Mouse (Mus musculus) forebrain, embryonic 10.5 days (tissue): ENCODE results near the gene Atraid. TPM values are rescaled to one million over a fixed set of nuclear protein-coding genes. Genes with fewer than 3 reads are reported as not detected.
"Not testable (repeated sequence)": the region's sequence is repeated elsewhere in the genome, so short reads cannot be mapped to it uniquely, and the experiment has no call there.

Experiments
- DNase-seq: peaks from one replicate; pipeline ENCODE4 v3.0.0-alpha.2; 2017; ENCODE audit warnings: low spot score; ENCODE audit errors: extremely low spot score
- H3K27ac ChIP-seq: fragments of 300-500 bp; sonication (generic); 2 replicates; pipeline ENCODE4 v1.5.1; 2016; ENCODE audit warnings: mild to moderate bottlenecking
- H3K27me3 ChIP-seq: fragments of 300-500 bp; sonication (generic); 2 replicates; pipeline ENCODE4 v1.6.1; 2016; ENCODE audit warnings: mild to moderate bottlenecking; ENCODE audit not compliant: poor library complexity, severe bottlenecking
- H3K36me3 ChIP-seq: fragments of 300-500 bp; sonication (generic); replicated peaks from 2 replicates; pipeline ENCODE4 v1.6.1; 2016; ENCODE audit warnings: mild to moderate bottlenecking, moderate library complexity
- H3K4me1 ChIP-seq: fragments of 300-500 bp; sonication (generic); 2 replicates; pipeline ENCODE4 v1.6.1; 2016
- H3K4me3 ChIP-seq: fragments of 300-500 bp; sonication (generic); 2 replicates; pipeline ENCODE4 v1.5.1; 2016; ENCODE audit warnings: mild to moderate bottlenecking, moderate library complexity
- H3K9me3 ChIP-seq: fragments of 300-500 bp; sonication (generic); 2 replicates; pipeline ENCODE4 v1.6.1; 2016; ENCODE audit warnings: mild to moderate bottlenecking, moderate library complexity
- WGBS: fragments of 180-500 bp; shearing (Covaris S2); methylation state at CpG from one replicate; pipeline ENCODE4 v1.1.7; 2016; 5-methylcytosine and 5-hydroxymethylcytosine counted together
- polyA plus RNA-seq: library from polyadenylated mRNA; unstranded; fragments of >200 nt; fragmentation: Nextera tagmentation; extraction: Ambion mirVana; gene quantifications from 2 replicates; pipeline ENCODE4 v1.2.1, GENCODE M21; 2016

The Atraid gene
- polyA plus RNA-seq, 1 experiment from 2014 or later = 71.5 TPM

- H3K27me3 ChIP-seq = no peaks in the 10 kb centered on the region
- H3K36me3 ChIP-seq = peaks cover 1% of the 10 kb centered on the region
- no peaks in the 10 kb centered on the region for H3K9me3 ChIP-seq
- no peaks in the 10 kb centered on the region for H3K4me1 ChIP-seq
- no peak overlapping the region for H3K4me3 ChIP-seq
- H3K27ac ChIP-seq = no peak overlapping the region
- no peak for DNase-seq
- 89% methylated on average over 8 of the region's 8 CpGs for WGBS
Measured at GRCm38 (mm10) chr5:31031508-31031907, 16.6 kb upstream of the Atraid start.

GRCm38 (mm10) chr5:31034669-31035068, 13.4 kb upstream of the Atraid start:
- DNase-seq = no peak
- H3K27me3 ChIP-seq = no peaks in the 10 kb centered on the region
- no peaks in the 10 kb centered on the region for H3K9me3 ChIP-seq
- 88% methylated on average over 6 of the region's 6 CpGs for WGBS
- H3K36me3 ChIP-seq = peaks cover 27% of the 10 kb centered on the region
- no peak overlapping the region for H3K4me3 ChIP-seq
- no peaks in the 10 kb centered on the region for H3K4me1 ChIP-seq
- H3K27ac ChIP-seq = no peak overlapping the region

GRCm38 (mm10) chr5:31036556-31036955, 11.6 kb upstream of the Atraid start:
- H3K27ac ChIP-seq, DNase-seq, H3K4me1 ChIP-seq, H3K27me3 ChIP-seq, H3K4me3 ChIP-seq, H3K9me3 ChIP-seq: not testable (repeated sequence)
- H3K36me3 ChIP-seq = peaks cover 43% of the 10 kb centered on the region
- WGBS = 89% methylated on average over 11 of the region's 11 CpGs

DNA sequence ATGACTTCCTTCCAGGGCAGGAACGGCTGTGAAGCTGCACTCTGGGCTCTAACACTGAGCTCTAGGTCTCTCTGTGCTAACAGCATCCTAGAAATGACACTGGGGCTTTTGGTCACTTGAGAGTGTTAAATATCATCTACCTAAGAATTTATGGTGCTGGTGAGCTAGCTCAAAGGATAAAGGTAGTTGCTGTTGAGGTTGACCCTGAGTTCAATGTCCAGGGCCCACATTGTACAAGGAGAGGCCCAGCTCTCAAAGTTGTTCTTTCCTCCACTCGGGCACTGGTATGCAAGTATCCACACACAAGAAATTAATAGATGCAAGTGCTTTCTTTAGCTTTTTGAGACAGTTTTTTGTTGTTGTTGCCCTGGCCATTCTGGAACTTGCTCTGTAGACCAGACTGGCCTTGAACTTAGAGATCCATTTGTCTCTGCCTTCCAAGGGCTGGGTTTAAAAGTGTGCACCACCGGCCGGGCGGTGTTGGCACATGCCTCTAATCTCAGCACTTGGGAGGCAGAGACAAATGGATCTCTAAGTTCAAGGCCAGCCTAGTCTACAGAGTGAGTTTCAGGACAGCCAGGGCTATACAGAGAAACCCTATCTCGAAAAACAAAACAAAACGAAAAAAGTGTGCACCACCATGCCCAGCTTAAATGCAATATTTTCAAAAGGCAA, 9.8 kb upstream of the Atraid start:
- Histone ChIP-seq H3K9me3 (no peaks in the 10 kb centered on the region), H3K4me1 (no peaks in the 10 kb centered on the region), H3K4me3 (no peak overlapping the region), H3K27ac (no peak overlapping the region), H3K36me3 (peaks cover 58% of the 10 kb centered on the region), H3K27me3 (no peaks in the 10 kb centered on the region)
- 90% methylated on average over 7 of the region's 7 CpGs for WGBS
- no peak for DNase-seq

DNA sequence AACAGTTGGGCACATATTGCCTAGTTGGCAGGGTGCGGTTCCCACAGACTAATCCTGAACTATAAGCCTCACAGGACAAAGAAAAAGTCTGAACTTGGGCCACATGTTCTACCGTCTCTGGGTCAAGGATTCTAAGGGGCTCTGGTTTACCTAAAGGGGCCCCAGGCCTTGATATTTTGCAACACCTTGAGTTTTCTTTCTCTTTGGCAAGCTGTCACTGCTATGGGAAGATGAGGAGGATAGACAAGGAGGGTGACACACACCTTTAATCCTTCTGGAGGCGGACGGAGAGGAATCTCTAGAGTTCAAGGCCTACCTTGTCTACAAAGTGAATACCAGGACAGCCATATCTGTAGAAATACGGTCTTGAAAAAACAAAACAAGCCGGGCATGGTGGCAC, 1.7 kb upstream of the Atraid start:
- H3K4me1 ChIP-seq = peaks cover 24% of the 10 kb centered on the region
- WGBS = 92% methylated on average over 6 of the region's 6 CpGs
- DNase-seq = no peak
- peaks cover 21% of the 10 kb centered on the region for H3K36me3 ChIP-seq
- no peaks in the 10 kb centered on the region for H3K27me3 ChIP-seq
- H3K27ac ChIP-seq = no peak overlapping the region
- H3K4me3 ChIP-seq = no peak overlapping the region
- no peaks in the 10 kb centered on the region for H3K9me3 ChIP-seq

DNA sequence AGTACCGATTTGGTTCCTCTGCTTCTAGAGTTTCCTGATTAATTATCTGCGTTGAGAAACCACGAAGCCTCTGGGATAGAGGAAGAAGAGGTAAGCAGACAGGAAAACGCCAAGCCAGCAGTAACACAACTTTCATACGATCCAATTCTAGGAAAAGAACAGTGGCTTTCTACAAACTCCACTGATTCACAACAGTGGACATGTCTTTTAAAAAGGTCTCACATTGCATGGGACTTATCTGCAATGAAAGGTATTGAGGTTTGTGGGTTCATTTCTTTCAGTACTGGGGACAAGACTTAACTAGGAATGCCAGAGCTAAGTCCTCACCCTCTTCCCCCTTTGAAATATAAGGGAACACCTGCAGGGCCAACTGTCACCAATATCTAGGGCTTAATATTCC, 1.0 kb upstream of the Atraid start:
- peak overlapping the region; percentile 69 for H3K4me3 ChIP-seq

DNA sequence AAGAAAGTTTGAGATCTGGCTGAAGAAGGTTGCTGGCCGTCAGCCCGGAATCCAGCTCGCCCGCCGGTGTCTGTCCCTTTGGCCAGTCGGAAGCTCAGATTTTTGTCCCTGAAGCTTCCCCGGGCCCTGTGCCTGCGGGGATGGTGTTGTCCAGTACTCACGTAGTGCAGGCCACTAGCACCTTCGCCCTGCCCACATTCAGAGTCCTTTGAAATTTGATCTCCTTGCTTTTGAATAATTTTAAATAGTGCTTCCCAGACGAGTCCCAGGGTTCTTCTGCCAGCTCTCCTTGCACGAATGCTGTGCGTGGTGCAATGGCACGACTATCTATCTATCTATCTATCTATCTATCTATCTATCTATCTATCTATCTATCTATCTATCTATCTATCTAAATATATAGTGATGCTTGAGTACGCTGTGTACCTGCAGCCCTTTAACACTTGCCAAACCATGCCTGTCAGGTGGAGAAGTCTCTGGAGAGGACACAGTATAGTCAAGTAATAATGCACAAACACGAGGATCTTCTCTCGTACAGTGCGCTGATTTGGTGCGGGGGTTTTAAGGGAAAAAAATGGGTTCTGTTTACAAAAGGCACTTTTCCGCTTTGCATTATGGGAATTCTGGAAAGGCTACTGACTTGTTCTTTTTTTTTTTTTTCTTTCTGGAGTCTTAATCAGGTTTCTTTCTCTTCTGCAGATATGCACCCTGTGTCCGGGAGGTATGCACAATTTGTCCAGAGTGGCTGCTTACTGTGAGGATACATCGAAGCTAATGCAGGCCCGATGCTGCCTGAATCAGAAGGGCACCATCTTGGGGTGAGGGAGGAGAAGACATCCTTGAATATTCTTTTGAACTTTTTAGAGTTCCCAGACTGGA, 890 bp downstream of the Atraid start, which contains the start of gene Slc5a6:
Gene Slc5a6, minus strand, starts transcription at position 162 of the 879 bp plus-strand sequence.
- peaks cover 28% of the 10 kb centered on the region for H3K4me1 ChIP-seq
- peak within 1 kb of the TSS; percentile 69 for H3K4me3 ChIP-seq
- 1% methylated on average over 23 of the region's 23 CpGs for WGBS
- H3K9me3 ChIP-seq = no peaks in the 10 kb centered on the region
- H3K27me3 ChIP-seq = no peaks in the 10 kb centered on the region
- DNase-seq = peak; percentile 53
- peak within 1 kb of the TSS; percentile 90 for H3K27ac ChIP-seq
- H3K36me3 ChIP-seq = peaks cover 8% of the 10 kb centered on the region

More for the DNA sequence above, 1.0 kb upstream of the Atraid start:
- H3K4me1 ChIP-seq = peaks cover 24% of the 10 kb centered on the region
- DNase-seq = no peak
- no peak overlapping the region for H3K27ac ChIP-seq
- H3K36me3 ChIP-seq = peaks cover 14% of the 10 kb centered on the region
- no peaks in the 10 kb centered on the region for H3K9me3 ChIP-seq
- H3K27me3 ChIP-seq = no peaks in the 10 kb centered on the region
- 84% methylated on average over 5 of the region's 5 CpGs for WGBS

DNA sequence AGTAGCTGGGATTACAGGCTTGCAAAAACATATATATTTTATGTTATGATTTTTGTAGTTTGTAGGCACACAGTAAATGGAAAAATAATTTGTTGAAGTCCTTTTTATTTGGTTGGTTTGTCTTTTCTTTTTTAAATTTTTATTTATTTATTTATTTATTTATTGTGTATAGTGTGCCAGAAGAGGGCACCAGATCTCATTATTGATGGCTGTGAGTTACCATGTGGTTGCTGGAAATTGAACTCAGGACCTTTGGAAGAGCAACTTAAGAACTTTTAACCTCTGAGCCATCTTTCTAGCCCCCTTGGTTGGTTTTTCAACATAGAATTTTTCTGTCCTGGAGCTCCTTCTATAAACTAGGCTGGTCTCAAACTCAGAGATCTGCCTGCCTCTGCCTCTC, 2.3 kb downstream of the Atraid start:
- H3K4me1 ChIP-seq = peaks cover 40% of the 10 kb centered on the region
- peaks cover 8% of the 10 kb centered on the region for H3K36me3 ChIP-seq
- H3K9me3 ChIP-seq = no peaks in the 10 kb centered on the region
- H3K27me3 ChIP-seq = no peaks in the 10 kb centered on the region
- no peak for DNase-seq
- H3K4me3 ChIP-seq = no peak overlapping the region
- H3K27ac ChIP-seq = no peak overlapping the region

DNA sequence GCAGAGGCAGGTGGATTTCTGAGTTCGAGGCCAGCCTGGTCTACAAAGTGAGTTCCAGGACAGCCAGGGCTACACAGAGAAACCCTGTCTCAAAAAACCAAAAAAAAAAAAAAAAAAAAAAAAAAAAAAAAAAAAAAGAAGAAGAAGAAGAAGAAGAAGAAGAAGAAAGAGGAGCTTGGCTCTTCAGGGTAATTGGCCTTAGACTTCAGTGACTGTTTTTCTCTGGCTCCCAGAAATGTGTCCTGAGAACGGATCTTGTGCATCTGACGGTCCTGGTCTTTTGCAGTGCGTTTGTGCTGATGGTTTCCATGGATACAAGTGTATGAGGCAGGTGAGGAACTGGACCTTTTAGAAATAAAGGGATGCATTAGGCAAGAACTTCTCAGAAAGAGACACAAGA, 5.6 kb downstream of the Atraid start:
- not testable (repeated sequence) for DNase-seq, H3K27me3 ChIP-seq, H3K9me3 ChIP-seq
- WGBS = 64% methylated on average over 4 of the region's 4 CpGs
- H3K4me1 ChIP-seq = peaks cover 48% of the 10 kb centered on the region
- H3K27ac ChIP-seq = peak overlapping the region; percentile 93
- peaks cover 33% of the 10 kb centered on the region for H3K36me3 ChIP-seq
- peak overlapping the region; percentile 73 for H3K4me3 ChIP-seq

GRCm38 (mm10) chr5:31054261-31055215, 6.4 kb downstream of the Atraid start, which contains the start of gene Cad:
Gene Cad (plus strand): TSS chr5:31054780.
- Histone ChIP-seq H3K9me3 (no peaks in the 10 kb centered on the region), H3K4me1 (peaks cover 42% of the 10 kb centered on the region), H3K4me3 (peak within 1 kb of the TSS; percentile 73), H3K27me3 (no peaks in the 10 kb centered on the region), H3K27ac (peak within 1 kb of the TSS; percentile 93), H3K36me3 (peaks cover 41% of the 10 kb centered on the region)
- peak; percentile 95 for DNase-seq
- under 1% methylated on average over 64 of the region's 64 CpGs for WGBS

DNA sequence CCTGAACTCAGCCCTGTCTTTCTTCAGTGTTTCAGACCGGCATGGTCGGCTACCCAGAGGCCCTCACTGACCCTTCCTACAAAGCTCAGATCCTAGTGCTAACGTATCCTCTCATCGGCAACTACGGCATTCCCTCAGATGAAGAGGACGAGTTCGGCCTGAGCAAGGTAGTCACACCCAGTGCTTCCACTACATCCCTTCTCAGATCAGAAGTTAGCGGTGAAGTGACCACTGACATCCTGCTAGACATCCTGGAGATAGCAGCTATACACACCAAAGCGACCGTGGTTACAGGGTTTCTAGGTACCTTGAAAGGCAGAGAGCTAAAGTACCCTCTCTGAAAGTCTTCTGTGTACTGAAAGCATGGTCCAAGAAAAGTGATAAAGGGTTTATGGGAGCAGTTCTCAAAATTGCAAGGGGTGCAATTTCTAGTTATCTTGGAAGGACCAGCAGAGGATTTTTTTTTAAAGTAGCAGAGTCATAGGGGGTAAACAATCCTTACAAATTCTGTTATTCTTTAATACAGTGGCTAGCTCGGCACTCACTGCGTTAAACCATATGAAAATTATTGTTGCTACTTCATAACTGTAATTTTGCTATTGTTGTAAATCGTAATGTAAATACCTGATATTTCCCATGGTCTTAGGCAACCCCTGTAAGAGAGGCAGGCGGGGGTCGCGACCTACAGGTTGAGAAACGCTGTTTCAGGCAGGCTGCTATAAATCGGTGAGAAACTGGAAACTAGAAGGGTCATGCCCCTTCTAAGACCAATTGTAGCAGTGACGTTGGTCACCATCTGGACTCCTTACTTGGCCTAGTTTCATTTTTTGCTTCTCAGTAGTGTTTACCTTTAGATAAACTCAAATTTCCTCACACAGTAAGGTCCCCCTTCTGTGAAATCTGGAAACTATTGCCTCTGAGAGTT, 7.4 kb downstream of the Atraid start:
- Histone ChIP-seq H3K36me3 (peaks cover 51% of the 10 kb centered on the region), H3K4me3 (peak overlapping the region; percentile 73), H3K9me3 (no peaks in the 10 kb centered on the region), H3K27ac (peak overlapping the region; percentile 93), H3K4me1 (peaks cover 37% of the 10 kb centered on the region), H3K27me3 (no peaks in the 10 kb centered on the region)
- DNase-seq = no peak
- 24% methylated on average over 19 of the region's 19 CpGs for WGBS
